Mouse (Mus musculus) liver, adult 2 months (tissue): ENCODE results near the gene Cst12. TPM values are rescaled to one million over a fixed set of nuclear protein-coding genes. Genes with fewer than 3 reads are reported as not detected.

Experiments used
- DNase-seq: peaks from one replicate; pipeline ENCODE4 v3.0.0-alpha.2; 2011; ENCODE audit warnings: low read depth, low spot score; ENCODE audit errors: extremely low read depth
- H3K27ac ChIP-seq: fragments of 200-500 bp; replicated peaks from 2 replicates; pipeline ENCODE4 v1.5.1; 2012; ENCODE audit warnings: low read depth, mild to moderate bottlenecking, control low read depth, inconsistent platforms, low read length; ENCODE audit not compliant: insufficient read depth
- H3K27me3 ChIP-seq: fragments of 200-500 bp; 2 replicates; pipeline ENCODE4 v1.6.1; 2012; ENCODE audit warnings: mild to moderate bottlenecking, moderate library complexity, low read length, inconsistent platforms; ENCODE audit not compliant: control insufficient read depth, insufficient read depth
- H3K36me3 ChIP-seq: fragments of 200-500 bp; 2 replicates; pipeline ENCODE4 v1.6.1; 2012; ENCODE audit warnings: low read length, inconsistent platforms; ENCODE audit not compliant: control insufficient read depth, insufficient read depth
- H3K4me1 ChIP-seq: fragments of 200-500 bp; 2 replicates; pipeline ENCODE4 v1.6.1; 2011; ENCODE audit warnings: low read length; ENCODE audit not compliant: control insufficient read depth, insufficient read depth
- H3K4me3 ChIP-seq: fragments of 200-500 bp; 2 replicates; pipeline ENCODE4 v1.5.1; 2011; ENCODE audit warnings: low read depth, mild to moderate bottlenecking, control low read depth, low read length, moderate library complexity; ENCODE audit not compliant: insufficient read depth
- H3K79me2 ChIP-seq: fragments of 200-500 bp; 2 replicates; pipeline ENCODE4 v1.6.1; 2012; ENCODE audit warnings: inconsistent platforms, mild to moderate bottlenecking, low read length, moderate library complexity; ENCODE audit not compliant: control insufficient read depth, insufficient read depth
- H3K9ac ChIP-seq: fragments of 200-500 bp; 2 replicates; pipeline ENCODE4 v1.6.1; 2012; ENCODE audit warnings: low read depth, mild to moderate bottlenecking, control low read depth, inconsistent platforms, low read length
- CTCF ChIP-seq: fragments of 200-500 bp; IDR thresholded peaks from 2 replicates; pipeline ENCODE4 v1.5.1; 2011; ENCODE audit warnings: low read depth, low read length, control low read depth
- POLR2A ChIP-seq: fragments of 200-500 bp; IDR thresholded peaks from 2 replicates; pipeline ENCODE4 v1.6.1; 2011; ENCODE audit warnings: low read length, control low read depth; ENCODE audit not compliant: insufficient read depth; ENCODE audit errors: extremely low read depth
- WGBS: fragments of 180-500 bp; shearing (Covaris S2); methylation state at CpG from one replicate; pipeline ENCODE4 v1.1.7; 2018; 5-methylcytosine and 5-hydroxymethylcytosine counted together
- polyA plus RNA-seq: library from polyadenylated mRNA; depleted of rRNA; stranded (reverse); fragments of >200 nt; gene quantifications from 2 replicates; pipeline ENCODE4 v1.2.3, GENCODE M21; 2012; rRNA removed
- total RNA-seq: library from RNA; depleted of rRNA; stranded (reverse); fragments of >200 nt; gene quantifications from 2 replicates; pipeline ENCODE4 v1.2.3, GENCODE M21; 2014; rRNA removed

Gene Cst12
- total and polyA plus RNA-seq, 2 experiments = not detected

DNA sequence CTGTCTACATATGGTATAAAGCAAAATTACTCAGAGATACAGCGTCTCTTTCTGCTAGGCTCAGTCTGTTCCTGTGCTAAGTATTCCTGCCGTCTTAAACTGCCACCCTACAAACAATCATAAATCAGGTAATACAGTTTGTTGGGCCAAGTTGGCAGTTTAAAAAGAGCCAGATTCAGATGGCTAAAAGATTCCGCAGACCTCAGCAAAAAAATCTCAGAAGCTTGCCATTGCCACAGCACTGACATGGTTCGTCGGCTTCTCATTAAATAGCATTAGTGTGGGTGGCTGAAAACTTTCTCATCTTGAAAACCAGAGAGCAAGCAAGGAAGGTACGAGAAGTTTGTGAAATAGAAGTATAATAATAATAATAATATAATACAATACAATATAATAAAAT, 17.5 kb downstream of the Cst12 start:
- H3K4me1 ChIP-seq = no peaks in the 10 kb centered on the region
- H3K79me2 ChIP-seq = no peaks in the 10 kb centered on the region

DNA sequence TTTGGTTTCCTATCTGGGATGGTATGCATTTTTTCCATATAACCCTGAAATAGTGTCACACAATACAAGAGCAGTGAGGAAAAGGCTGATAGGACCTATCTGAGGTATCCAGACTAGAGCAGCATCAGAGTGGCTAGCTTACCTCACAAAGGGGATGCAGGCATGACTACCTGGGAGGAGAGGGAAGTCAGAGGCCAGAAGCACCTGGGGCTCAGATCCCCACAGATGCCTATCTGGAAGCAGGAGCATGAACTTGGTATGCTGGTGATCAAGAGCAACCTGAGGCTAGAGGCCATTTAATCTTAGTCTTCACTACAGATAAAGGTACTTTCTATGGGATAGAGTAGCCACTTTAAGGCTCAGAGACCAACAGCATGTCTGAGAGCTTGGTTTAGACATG, 30.7 kb downstream of the Cst12 start, which contains the start of gene Cst13:
Gene Cst13 (plus strand): TSS at position 173 of the 400 bp plus-strand sequence.
- H3K27me3 ChIP-seq = no peaks in the 10 kb centered on the region

More for the DNA sequence above, 17.5 kb downstream of the Cst12 start:
- Histone ChIP-seq H3K27ac (no peak overlapping the region), H3K36me3 (no peaks in the 10 kb centered on the region), H3K9ac (no peak overlapping the region), H3K27me3 (no peaks in the 10 kb centered on the region), H3K4me3 (no peak overlapping the region)
- 84% methylated on average over 6 of the region's 6 CpGs for WGBS
- no peak for DNase-seq
- TF ChIP-seq CTCF (no peak), POLR2A (no peak)

DNA sequence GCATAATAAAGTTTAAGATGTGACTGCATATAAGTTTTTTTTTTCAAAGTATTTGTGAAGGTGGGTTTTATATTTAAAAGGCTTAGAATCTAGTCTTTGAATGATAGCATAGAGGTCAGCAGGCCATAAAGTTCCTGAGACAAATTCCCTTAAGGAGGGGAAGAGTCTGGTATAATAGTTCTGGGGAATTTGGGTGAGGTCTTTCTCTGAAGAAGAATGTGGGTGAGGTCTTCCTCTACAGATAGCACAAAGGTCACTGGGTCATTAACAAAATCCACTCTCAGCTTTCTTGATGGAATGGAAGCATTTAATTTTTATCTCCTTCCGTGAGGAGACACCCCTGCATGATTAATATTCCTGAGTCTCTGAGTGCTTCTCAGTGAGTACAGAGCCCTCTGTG, 36.8 kb downstream of the Cst12 start:
- TF ChIP-seq POLR2A (no peak), CTCF (no peak)
- WGBS = 57% methylated on average over 1 of the region's 1 CpGs
- no peak for DNase-seq
- no peak overlapping the region for H3K4me3 ChIP-seq
- no peaks in the 10 kb centered on the region for H3K4me1 ChIP-seq
- H3K27ac ChIP-seq = no peak overlapping the region
- H3K79me2 ChIP-seq = no peaks in the 10 kb centered on the region
- no peaks in the 10 kb centered on the region for H3K36me3 ChIP-seq
- no peaks in the 10 kb centered on the region for H3K27me3 ChIP-seq
- no peak overlapping the region for H3K9ac ChIP-seq

More for the DNA sequence above, 30.7 kb downstream of the Cst12 start, which contains the start of gene Cst13:
- TF ChIP-seq CTCF (no peak), POLR2A (no peak)
- H3K4me1 ChIP-seq = no peaks in the 10 kb centered on the region
- no peak within 1 kb of the TSS for H3K4me3 ChIP-seq
- H3K9ac ChIP-seq = no peak within 1 kb of the TSS
- H3K27ac ChIP-seq = no peak within 1 kb of the TSS
- H3K79me2 ChIP-seq = no peaks in the 10 kb centered on the region
- no peaks in the 10 kb centered on the region for H3K36me3 ChIP-seq
- DNase-seq = no peak

DNA sequence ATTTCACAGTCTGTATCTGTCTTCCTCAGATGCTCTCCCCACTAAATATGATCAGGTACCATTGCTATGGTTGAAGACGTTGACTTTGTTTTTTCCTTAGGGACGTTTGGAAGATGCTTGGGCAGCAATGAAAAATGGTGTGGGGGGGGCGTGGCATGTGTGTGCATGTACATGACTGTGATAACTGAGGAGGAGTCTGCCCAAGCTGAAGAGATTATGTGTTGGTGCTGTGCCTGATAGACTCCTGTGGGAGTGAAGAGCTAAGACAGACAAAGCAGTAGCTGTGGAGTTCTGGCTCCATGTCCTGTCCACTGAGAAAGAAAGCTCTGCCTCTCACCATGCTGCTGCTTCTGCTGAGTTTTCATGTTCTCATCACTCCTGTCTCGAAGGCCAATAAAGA, 45.8 kb downstream of the Cst12 start, which contains the start of gene Cst9:
Gene Cst9 (plus strand): TSS at position 236 of the 400 bp plus-strand sequence.
- DNase-seq = no peak
- no peak within 1 kb of the TSS for H3K9ac ChIP-seq
- H3K4me1 ChIP-seq = no peaks in the 10 kb centered on the region
- H3K27ac ChIP-seq = no peak within 1 kb of the TSS
- no peaks in the 10 kb centered on the region for H3K27me3 ChIP-seq
- H3K36me3 ChIP-seq = no peaks in the 10 kb centered on the region
- WGBS = 67% methylated on average over 4 of the region's 4 CpGs
- H3K4me3 ChIP-seq = no peak within 1 kb of the TSS
- no peaks in the 10 kb centered on the region for H3K79me2 ChIP-seq
- TF ChIP-seq CTCF (no peak), POLR2A (no peak)

DNA sequence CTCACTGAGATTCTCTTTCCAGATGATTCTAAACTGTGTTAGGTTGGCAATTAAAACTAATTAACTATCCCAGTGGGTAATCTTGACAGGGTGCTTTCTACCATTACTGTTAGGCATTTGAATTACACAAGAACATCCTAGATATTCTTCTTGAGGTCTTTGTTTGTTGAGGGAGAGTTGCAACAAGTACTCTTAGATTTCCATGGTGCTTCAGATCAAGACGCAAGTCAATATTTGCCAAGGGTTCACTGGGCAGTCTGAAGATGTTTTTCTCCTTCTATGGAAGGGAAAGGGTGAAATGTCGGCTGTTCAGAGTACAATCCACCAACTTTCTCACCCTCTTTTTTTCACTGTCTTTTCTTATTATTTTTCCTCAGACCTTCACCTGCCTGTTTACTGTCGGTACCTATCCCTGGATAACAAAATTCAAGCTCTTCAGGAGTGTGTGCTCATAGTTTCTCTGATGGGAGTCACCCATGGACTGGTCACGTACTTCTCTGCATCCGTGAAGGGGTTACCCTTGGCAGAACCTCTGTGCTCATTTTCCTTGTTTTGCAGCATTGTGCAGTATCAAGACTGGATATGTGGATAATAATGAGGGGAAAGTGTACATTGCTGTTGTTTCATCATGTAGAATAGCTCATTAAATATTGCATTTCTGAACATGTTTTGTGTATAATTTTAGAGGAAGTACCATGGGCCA, 49.1 kb downstream of the Cst12 start:
- H3K27me3 ChIP-seq = no peaks in the 10 kb centered on the region
- H3K27ac ChIP-seq = no peak overlapping the region
- no peaks in the 10 kb centered on the region for H3K79me2 ChIP-seq
- 77% methylated on average over 5 of the region's 5 CpGs for WGBS
- TF ChIP-seq POLR2A (no peak), CTCF (no peak)
- no peak overlapping the region for H3K9ac ChIP-seq
- H3K4me1 ChIP-seq = no peaks in the 10 kb centered on the region
- no peaks in the 10 kb centered on the region for H3K36me3 ChIP-seq
- no peak overlapping the region for H3K4me3 ChIP-seq
- no peak for DNase-seq

DNA sequence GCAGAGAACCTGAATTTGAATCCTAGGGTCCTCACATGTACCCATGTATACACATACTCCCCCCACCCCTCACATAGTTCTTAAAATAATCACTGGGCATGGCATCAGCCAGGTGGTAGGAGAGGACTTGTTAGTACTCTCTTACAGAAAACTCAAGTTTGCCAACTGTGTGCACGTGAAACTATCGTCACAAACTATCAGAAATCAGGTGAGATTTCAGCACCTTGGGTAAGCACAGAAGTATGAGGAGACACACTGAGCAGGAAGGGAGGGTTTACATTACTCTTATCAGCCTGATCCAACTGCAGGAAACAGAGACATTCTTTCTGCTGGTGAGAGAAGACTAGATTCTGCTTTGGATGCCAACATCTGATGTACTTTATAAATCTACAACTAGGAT, 50.1 kb downstream of the Cst12 start:
- 71% methylated on average over 2 of the region's 2 CpGs for WGBS
- Histone ChIP-seq H3K27ac (no peak overlapping the region), H3K27me3 (no peaks in the 10 kb centered on the region), H3K4me1 (no peaks in the 10 kb centered on the region), H3K9ac (no peak overlapping the region), H3K4me3 (no peak overlapping the region), H3K36me3 (no peaks in the 10 kb centered on the region), H3K79me2 (no peaks in the 10 kb centered on the region)
- no peak for DNase-seq
- TF ChIP-seq POLR2A = no peak
- TF ChIP-seq CTCF = no peak

Other genes with a start within 250 kb of the Cst12 start
- 10.3 and 13.0 TPM in 2 replicates for gene Nxt1, start 116.8 kb upstream of the Cst12 start, total RNA-seq
- 11.7 and 15.0 TPM in 2 replicates for gene Nxt1, start 116.8 kb upstream of the Cst12 start, polyA plus RNA-seq
- gene Gzf1, start 108.3 kb upstream of the Cst12 start, total RNA-seq = 49.8 and 52.2 TPM in 2 replicates
- gene Gzf1, start 108.3 kb upstream of the Cst12 start, polyA plus RNA-seq = 13.7 and 13.9 TPM in 2 replicates
- gene Napb, start 56.9 kb upstream of the Cst12 start, total RNA-seq = 1.7 TPM in 2 replicates
- 0.54 and 0.57 TPM in 2 replicates for gene Napb, start 56.9 kb upstream of the Cst12 start, polyA plus RNA-seq
- not detected in 2 replicates for gene Cstl1, start 39.0 kb upstream of the Cst12 start, total RNA-seq
- not detected in 2 replicates for gene Cstl1, start 39.0 kb upstream of the Cst12 start, polyA plus RNA-seq
- not detected in 2 replicates for gene Cst11, start 17.9 kb upstream of the Cst12 start, total RNA-seq
- not detected in 2 replicates for gene Cst11, start 17.9 kb upstream of the Cst12 start, polyA plus RNA-seq
- not detected in 2 replicates for gene 8030411F24Rik, start 7.4 kb upstream of the Cst12 start, total RNA-seq
- not detected in 2 replicates for gene 8030411F24Rik, start 7.4 kb upstream of the Cst12 start, polyA plus RNA-seq
- gene Cst8, start 9.4 kb downstream of the Cst12 start, total RNA-seq = not detected in 2 replicates
- not detected in 2 replicates for gene Cst8, start 9.4 kb downstream of the Cst12 start, polyA plus RNA-seq
- gene Cst13, start 30.7 kb downstream of the Cst12 start, total RNA-seq = not detected in 2 replicates
- not detected in 2 replicates for gene Cst13, start 30.7 kb downstream of the Cst12 start, polyA plus RNA-seq
- gene Cst9, start 45.8 kb downstream of the Cst12 start, total RNA-seq = not detected in 2 replicates
- gene Cst9, start 45.8 kb downstream of the Cst12 start, polyA plus RNA-seq = not detected in 2 replicates
- 0.20 TPM in 1 of 2 replicates, not detected in the other for gene 9230104L09Rik, start 75.7 kb downstream of the Cst12 start, total RNA-seq
- gene 9230104L09Rik, start 75.7 kb downstream of the Cst12 start, polyA plus RNA-seq = not detected in 2 replicates
- gene Cst3, start 86.3 kb downstream of the Cst12 start, total RNA-seq = 251 and 282 TPM in 2 replicates
- 436 and 441 TPM in 2 replicates for gene Cst3, start 86.3 kb downstream of the Cst12 start, polyA plus RNA-seq
- gene Gm1330, start 213.9 kb downstream of the Cst12 start, total RNA-seq = not detected in 2 replicates
- not detected in 2 replicates for gene Gm1330, start 213.9 kb downstream of the Cst12 start, polyA plus RNA-seq
- gene Gm10750, start 227.9 kb downstream of the Cst12 start, total RNA-seq = not detected in 2 replicates
- gene Gm10750, start 227.9 kb downstream of the Cst12 start, polyA plus RNA-seq = not detected in 2 replicates